Mouse (Mus musculus): Measurements from ENCODE around the gene Pdzd7.

Pdzd7 gene

DNA sequence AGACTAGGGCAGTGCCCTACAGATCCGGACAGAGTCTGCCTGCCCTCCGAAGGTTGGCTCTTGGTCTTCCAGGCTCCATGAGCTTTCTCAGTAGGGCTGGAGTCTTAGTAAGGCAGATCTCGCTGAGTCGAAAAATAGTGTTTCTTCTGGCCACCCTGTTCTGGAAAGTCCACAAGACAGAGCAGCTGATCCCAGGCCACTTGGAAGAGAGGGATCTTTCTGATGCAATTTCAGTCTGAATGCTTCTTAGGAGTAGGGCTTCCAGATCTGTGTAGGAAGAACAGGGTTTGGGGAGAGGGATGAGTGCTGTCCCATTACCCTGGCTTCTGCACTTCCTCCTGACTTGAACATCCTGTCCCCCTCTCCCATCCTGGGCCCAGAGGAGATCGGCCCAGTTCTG is at the start of gene Pdzd7:
Pdzd7 (minus strand) TSS at position 67 of the 400 bp plus-strand sequence.
- DNase-seq, result no peak

- peak; percentile 40 for DNase-seq
These were observed 36.5 kb upstream of the Pdzd7 start for GRCm38 (mm10) chr19:45081841-45082550.

GRCm38 (mm10) chr19:45081279-45081678 is 35.8 kb upstream of the Pdzd7 start:
- peak; percentile 80 for DNase-seq

GRCm38 (mm10) chr19:45080711-45081110 is 35.2 kb upstream of the Pdzd7 start:
- peak; percentile 37 for DNase-seq

GRCm38 (mm10) chr19:45079769-45080515 is 34.4 kb upstream of the Pdzd7 start:
- DNase-seq, result peak; percentile 72

GRCm38 (mm10) chr19:45078971-45079764 is 33.7 kb upstream of the Pdzd7 start:
- no peak for DNase-seq

DNA sequence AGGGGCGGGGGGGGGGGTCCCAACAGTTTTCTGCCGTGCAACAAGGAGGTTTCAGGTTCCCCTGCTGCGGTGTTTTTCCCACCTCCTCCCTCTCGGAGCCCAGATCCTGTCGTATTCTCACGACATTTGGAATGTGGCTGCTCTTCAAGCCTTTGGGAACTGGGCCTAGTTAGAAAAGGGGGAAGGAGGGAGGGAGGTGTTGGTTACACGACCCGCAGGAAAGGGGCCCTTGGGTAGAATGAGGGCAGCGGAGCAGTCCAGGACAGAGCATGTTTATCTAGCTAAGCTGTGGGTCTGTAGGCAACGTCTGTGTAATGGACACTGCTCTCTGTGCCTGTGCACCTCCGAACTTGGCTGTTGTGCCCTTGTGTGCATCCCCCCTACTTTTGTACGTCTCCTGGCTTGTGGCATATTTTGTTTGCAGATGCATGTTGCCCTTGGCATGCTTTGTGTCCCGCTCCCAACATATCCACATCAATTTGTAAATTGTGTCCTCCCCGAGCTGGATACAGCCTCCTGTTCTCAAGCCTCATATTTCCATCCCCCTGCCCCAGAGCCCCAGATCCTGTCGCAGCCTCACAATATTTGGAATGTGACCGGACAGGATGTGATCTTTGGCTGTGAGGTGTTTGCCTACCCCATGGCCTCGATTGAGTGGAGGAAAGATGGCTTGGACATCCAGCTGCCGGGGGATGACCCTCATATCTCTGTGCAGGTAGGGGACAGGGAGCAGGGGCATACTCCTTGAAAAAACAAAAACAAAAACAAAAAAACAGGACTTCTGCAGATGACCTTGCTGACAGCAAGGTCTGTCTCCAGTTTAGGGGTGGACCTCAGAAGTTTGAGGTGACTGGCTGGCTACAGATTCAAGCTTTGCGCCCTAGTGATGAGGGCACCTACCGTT is 32.5 kb upstream of the Pdzd7 start:
- no peak for DNase-seq

- DNase-seq, result peak; percentile 78
These were observed 31.3 kb upstream of the Pdzd7 start for GRCm38 (mm10) chr19:45076586-45077510.

DNA sequence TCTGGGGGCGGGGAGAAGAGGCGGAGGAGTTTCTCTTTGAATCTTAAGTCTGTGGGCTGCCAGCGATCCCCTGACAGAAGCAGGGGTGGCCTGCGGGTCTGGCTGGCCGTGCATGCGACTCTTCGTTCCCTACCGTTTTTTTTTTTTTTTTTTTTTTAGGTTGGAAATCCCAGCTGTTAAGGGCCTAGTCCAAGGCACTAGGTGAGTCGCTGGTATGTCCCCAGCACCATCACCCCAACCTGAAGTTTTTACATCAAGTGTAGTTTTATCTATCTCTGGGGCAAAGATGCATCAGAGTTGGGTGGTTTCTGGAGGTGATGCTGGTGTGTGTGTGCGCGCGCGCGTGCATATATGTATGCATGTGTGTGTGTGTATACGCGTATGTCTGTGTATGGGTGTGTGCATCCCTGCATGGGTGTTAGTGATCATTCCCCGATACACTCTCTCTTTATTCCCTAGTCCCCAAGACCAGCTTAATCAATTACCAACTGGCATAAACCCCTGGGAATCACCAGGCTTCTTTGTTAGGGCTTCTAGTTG is 30.6 kb upstream of the Pdzd7 start:
- no peak for DNase-seq

GRCm38 (mm10) chr19:45075323-45076035 is 30.0 kb upstream of the Pdzd7 start:
- DNase-seq, result no peak

- DNase-seq, result peak; percentile 95
These were observed 29.2 kb upstream of the Pdzd7 start, which contains the start of gene Kazald1 for GRCm38 (mm10) chr19:45074580-45075322. TSS of gene Kazald1 (plus strand) at chr19:45075241.

DNA sequence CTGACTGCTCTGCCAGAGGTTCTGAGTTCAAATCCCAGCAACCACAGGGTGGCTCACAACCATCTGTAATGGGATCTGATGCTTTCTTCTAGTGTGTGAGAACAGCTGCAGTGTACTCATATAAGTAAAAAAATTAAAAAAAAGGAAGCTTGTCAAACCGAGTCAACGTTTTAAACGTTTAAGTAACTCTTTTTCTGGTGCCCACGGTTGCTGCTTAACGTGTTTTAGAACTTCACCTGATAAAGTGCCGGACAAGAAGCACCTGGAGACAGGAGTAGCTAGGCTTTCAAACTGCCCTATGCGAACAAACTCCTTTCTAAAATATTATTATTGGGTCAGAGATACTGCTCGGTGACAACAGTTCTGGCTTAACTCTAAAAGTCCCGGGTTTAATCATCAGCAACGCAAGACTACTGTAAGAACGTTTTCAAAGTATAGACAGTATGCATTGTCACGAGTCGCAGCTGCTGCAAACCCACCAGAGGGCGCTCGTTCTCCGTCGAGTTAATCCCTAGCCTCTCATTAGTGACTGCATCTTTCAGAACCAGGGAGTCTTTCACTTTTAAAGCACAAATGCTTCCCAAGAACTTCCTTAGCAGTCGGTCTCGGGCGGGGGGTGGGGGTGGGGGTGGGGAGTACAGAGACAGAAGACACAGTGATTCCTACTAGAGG is 28.5 kb upstream of the Pdzd7 start:
- DNase-seq, result peak; percentile 78

DNA sequence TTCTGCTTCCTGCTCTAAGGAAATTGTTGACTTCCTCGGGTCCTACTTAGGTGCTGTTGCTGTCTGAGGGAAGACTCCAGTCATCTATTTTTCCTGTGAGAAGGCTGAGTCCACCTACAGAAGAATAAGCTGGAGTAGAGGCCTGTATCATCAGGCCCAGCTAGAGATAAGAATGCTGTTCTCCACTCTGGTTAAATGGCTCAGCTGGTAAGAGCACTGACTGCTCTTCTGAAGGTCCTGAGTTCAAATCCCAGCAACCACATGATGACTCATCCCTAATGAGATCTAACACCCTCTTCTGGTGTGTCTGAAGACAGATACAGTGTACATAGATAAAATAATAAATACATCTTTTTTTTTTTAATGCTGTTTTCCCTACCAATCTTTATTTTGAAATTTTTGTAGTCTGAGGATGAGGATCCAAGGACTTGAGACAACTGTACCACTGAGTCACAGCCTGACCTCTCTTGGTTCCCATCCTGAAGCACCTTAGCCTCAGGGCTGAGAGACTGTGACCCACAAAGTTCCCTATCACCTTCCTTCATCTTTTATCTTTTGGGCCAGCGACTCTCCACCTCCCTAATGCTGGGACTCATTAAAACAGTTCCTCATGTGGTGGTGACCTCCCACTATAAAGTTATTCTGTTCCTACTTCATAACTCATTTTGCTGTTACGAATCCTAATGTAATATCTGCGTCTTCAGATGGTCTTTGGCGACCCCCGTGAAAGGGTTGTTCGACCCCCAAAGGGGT is 22.4 kb upstream of the Pdzd7 start:
- DNase-seq, result no peak

GRCm38 (mm10) chr19:45067170-45067569 is 21.7 kb upstream of the Pdzd7 start:
- no peak for DNase-seq

DNA sequence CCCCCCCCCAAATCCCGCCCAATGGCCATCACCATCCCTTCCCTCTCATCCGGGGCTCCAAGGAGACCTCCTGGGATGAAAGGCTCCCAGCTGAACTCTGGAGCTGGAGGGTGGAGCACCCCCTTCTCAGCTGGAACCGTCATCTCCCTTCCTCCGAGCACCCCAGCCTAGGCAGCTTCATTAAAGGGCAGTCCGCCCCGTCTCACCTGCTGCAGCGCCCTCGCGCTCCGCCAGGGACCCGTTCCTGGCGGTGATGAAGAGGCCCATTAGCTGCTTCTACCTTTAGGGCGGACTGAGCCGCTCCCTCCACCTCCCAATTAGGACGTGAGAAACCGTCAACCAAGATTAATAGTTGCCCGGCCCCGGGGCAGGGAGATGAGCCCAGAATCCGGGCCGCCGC is 19.7 kb upstream of the Pdzd7 start:
- no peak for DNase-seq

DNA sequence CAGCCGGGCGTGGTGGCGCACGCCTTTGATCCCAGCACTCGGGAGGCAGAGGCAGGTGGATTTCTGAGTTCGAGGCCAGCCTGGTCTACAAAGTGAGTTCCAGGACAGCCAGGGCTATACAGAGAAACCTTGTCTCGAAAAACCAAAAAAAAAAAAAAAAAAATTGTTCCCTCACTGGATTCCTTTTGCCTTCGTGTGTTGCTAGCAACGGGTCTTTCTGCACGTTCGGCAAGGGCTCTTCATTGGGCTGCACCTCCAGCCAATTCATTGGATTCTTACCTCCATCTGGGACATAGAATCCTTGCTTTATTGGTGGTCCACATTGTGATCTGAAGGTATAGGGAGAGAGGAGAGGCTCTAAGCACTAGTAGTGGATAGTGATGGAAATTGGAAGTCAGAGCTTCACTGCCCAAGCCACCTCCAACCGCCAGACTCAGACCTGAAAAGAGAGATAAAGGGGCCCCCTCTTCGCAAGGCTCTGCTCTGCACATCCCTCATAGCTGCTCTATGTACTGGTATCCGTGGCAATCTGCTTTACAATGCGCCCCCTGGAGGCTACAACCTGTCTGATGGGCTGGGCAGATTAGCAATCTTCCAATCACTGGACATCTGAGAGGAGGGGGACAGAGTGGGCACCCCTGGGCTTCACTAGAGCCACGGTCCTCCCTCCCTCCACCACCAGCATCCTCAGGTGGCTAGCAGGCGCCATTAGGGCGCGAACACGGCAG is 18.2 kb upstream of the Pdzd7 start:
- DNase-seq, result peak; percentile 64

DNA sequence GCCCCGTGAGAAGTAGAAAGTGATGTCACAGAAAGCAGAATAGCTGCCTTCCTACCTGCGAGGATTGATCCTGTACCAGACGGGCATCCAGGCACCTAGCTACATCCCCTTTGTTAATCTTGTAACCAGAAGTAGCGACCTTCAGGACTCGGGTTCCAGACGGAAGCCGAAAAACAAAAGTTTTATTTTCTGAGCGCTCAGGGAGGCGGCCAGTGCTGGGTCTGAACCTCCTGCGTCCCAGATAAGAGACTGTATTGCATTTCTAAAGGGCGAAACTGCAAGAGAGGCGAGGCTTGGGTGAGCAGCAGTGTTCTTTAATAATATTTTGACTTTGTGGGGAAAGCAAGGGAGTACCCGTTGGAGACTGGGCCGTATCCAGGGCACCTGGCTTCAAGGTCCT is 13.3 kb upstream of the Pdzd7 start:
- DNase-seq, result no peak

All from cerebellum, adult 8-10 months (tissue).